Mouse (Mus musculus): ENCODE data around the gene Gli2. TPM values are rescaled to one million over a fixed set of nuclear protein-coding genes. Genes with fewer than 3 reads are reported as not detected.

Gene Gli2
- polyA plus RNA-seq, 1 experiment from 2014 or later: 1.7 TPM

- peak overlapping the region; percentile 56 for H3K4me3 ChIP-seq
- H3K27ac ChIP-seq: no peak overlapping the region
- peaks cover 57% of the 10 kb centered on the region for H3K4me1 ChIP-seq (replicated peaks)
- peak overlapping the region; percentile 81 for H3K4me2 ChIP-seq
- H3K27me3 ChIP-seq: peaks cover 41% of the 10 kb centered on the region
- WGBS: 2% methylated on average over 11 of the region's 11 CpGs
- no peaks in the 10 kb centered on the region for H3K9me3 ChIP-seq
- ATAC-seq (ENCODE audit: low FRiP score): no peak
- H3K9ac ChIP-seq: 0 out of 2 replicates have a peak overlapping the region, but pooled peaks have one; percentile 49
- no peaks in the 10 kb centered on the region for H3K36me3 ChIP-seq
Observed at GRCm38 (mm10) chr1:119048988-119049387, 4.4 kb downstream of the Gli2 start.

- peak; percentile 13; the same call in 1 of the 2 replicates for ATAC-seq (ENCODE audit: low FRiP score)
- peaks cover 38% of the 10 kb centered on the region for H3K27me3 ChIP-seq
- 4% methylated on average over 6 of the region's 6 CpGs for WGBS
- H3K4me2 ChIP-seq: peak overlapping the region; percentile 81
- peak overlapping the region; percentile 76 for H3K27ac ChIP-seq
- peak overlapping the region; percentile 49; the same call in 1 of the 2 replicates for H3K9ac ChIP-seq
- peaks cover 52% of the 10 kb centered on the region for H3K4me1 ChIP-seq (replicated peaks)
- H3K9me3 ChIP-seq: no peaks in the 10 kb centered on the region
- peak overlapping the region; percentile 56 for H3K4me3 ChIP-seq
- H3K36me3 ChIP-seq: no peaks in the 10 kb centered on the region
Observed at GRCm38 (mm10) chr1:119048547-119048946, 4.9 kb downstream of the Gli2 start.

GRCm38 (mm10) chr1:119047462-119048371, 5.7 kb downstream of the Gli2 start:
- Histone ChIP-seq H3K9ac (peak overlapping the region; percentile 73), H3K27me3 (peaks cover 29% of the 10 kb centered on the region), H3K27ac (peak overlapping the region; percentile 76), H3K9me3 (no peaks in the 10 kb centered on the region), H3K36me3 (no peaks in the 10 kb centered on the region), H3K4me1 (replicated peaks) (peaks cover 44% of the 10 kb centered on the region), H3K4me3 (peak overlapping the region; percentile 56), H3K4me2 (peak overlapping the region; percentile 81)
- peak; percentile 43 for ATAC-seq (ENCODE audit: low FRiP score)
- WGBS: under 1% methylated on average over 53 of the region's 61 CpGs

- 81% methylated on average over 1 of the region's 1 CpGs for WGBS
- no peak for ATAC-seq (ENCODE audit: low FRiP score)
- Histone ChIP-seq H3K4me1 (replicated peaks) (peaks cover 25% of the 10 kb centered on the region), H3K4me2 (no peak overlapping the region), H3K9me3 (no peaks in the 10 kb centered on the region), H3K9ac (no peak overlapping the region), H3K36me3 (no peaks in the 10 kb centered on the region), H3K4me3 (no peak overlapping the region), H3K27me3 (no peaks in the 10 kb centered on the region), H3K27ac (no peak overlapping the region)
Observed at GRCm38 (mm10) chr1:119038436-119038835, 15.0 kb downstream of the Gli2 start.

- no peaks in the 10 kb centered on the region for H3K9me3 ChIP-seq
- no peak for ATAC-seq (ENCODE audit: low FRiP score)
- WGBS: 50% methylated on average over 8 of the region's 8 CpGs
Observed at GRCm38 (mm10) chr1:119035931-119036330, 17.5 kb downstream of the Gli2 start.

GRCm38 (mm10) chr1:119035301-119035700, 18.1 kb downstream of the Gli2 start:
- no peak overlapping the region for H3K4me3 ChIP-seq
- H3K4me2 ChIP-seq: no peak overlapping the region
- 63% methylated on average over 9 of the region's 9 CpGs for WGBS
- no peak overlapping the region for H3K27ac ChIP-seq
- no peaks in the 10 kb centered on the region for H3K27me3 ChIP-seq
- H3K4me1 ChIP-seq (replicated peaks): peaks cover 33% of the 10 kb centered on the region
- no peaks in the 10 kb centered on the region for H3K36me3 ChIP-seq
- no peak for ATAC-seq (ENCODE audit: low FRiP score)
- H3K9ac ChIP-seq: no peak overlapping the region
- no peaks in the 10 kb centered on the region for H3K9me3 ChIP-seq

More at GRCm38 (mm10) chr1:119035931-119036330, 17.5 kb downstream of the Gli2 start:
- Histone ChIP-seq H3K4me3 (no peak overlapping the region), H3K4me2 (no peak overlapping the region), H3K4me1 (replicated peaks) (peaks cover 33% of the 10 kb centered on the region), H3K27me3 (no peaks in the 10 kb centered on the region), H3K9ac (no peak overlapping the region), H3K27ac (no peak overlapping the region), H3K36me3 (no peaks in the 10 kb centered on the region)

GRCm38 (mm10) chr1:119034163-119034705, 19.2 kb downstream of the Gli2 start:
- 21% methylated on average over 13 of the region's 13 CpGs for WGBS
- ATAC-seq (ENCODE audit: low FRiP score): no peak
- peak overlapping the region; percentile 36 for H3K9ac ChIP-seq
- peaks cover 33% of the 10 kb centered on the region for H3K4me1 ChIP-seq (replicated peaks)
- H3K4me2 ChIP-seq: 0 out of 2 replicates have a peak overlapping the region, but pooled peaks have one; percentile 13
- H3K4me3 ChIP-seq: no peak overlapping the region
- no peaks in the 10 kb centered on the region for H3K27me3 ChIP-seq
- no peaks in the 10 kb centered on the region for H3K9me3 ChIP-seq
- H3K27ac ChIP-seq: peak overlapping the region; percentile 86
- no peaks in the 10 kb centered on the region for H3K36me3 ChIP-seq

GRCm38 (mm10) chr1:119033450-119034162, 19.8 kb downstream of the Gli2 start:
- ATAC-seq (ENCODE audit: low FRiP score): peak; percentile 89
- H3K4me2 ChIP-seq: peak overlapping the region; percentile 21; the same call in 1 of the 2 replicates
- WGBS: 42% methylated on average over 3 of the region's 3 CpGs
- H3K27me3 ChIP-seq: no peaks in the 10 kb centered on the region
- H3K9ac ChIP-seq: peak overlapping the region; percentile 36
- H3K36me3 ChIP-seq: no peaks in the 10 kb centered on the region
- H3K27ac ChIP-seq: peak overlapping the region; percentile 86
- no peak overlapping the region for H3K4me3 ChIP-seq
- H3K9me3 ChIP-seq: no peaks in the 10 kb centered on the region
- peaks cover 33% of the 10 kb centered on the region for H3K4me1 ChIP-seq (replicated peaks)

- Histone ChIP-seq H3K9me3 (no peaks in the 10 kb centered on the region), H3K4me1 (replicated peaks) (peaks cover 37% of the 10 kb centered on the region), H3K27ac (no peak overlapping the region), H3K27me3 (no peaks in the 10 kb centered on the region), H3K9ac (no peak overlapping the region), H3K4me3 (no peak overlapping the region), H3K36me3 (no peaks in the 10 kb centered on the region), H3K4me2 (no peak overlapping the region)
- WGBS: 88% methylated on average over 6 of the region's 6 CpGs
- no peak for ATAC-seq (ENCODE audit: low FRiP score)
Observed at GRCm38 (mm10) chr1:119031185-119031584, 22.2 kb downstream of the Gli2 start.

GRCm38 (mm10) chr1:119025647-119026358, 27.6 kb downstream of the Gli2 start:
- peak overlapping the region; percentile 18; the same call in 1 of the 2 replicates for H3K27ac ChIP-seq
- H3K4me3 ChIP-seq: no peak overlapping the region
- H3K9me3 ChIP-seq: no peaks in the 10 kb centered on the region
- H3K4me2 ChIP-seq: no peak overlapping the region
- no peak overlapping the region for H3K9ac ChIP-seq
- no peaks in the 10 kb centered on the region for H3K27me3 ChIP-seq
- peaks cover 11% of the 10 kb centered on the region for H3K4me1 ChIP-seq (replicated peaks)
- peak; percentile 53; the same call in 1 of the 2 replicates for ATAC-seq (ENCODE audit: low FRiP score)
- 49% methylated on average over 8 of the region's 8 CpGs for WGBS
- H3K36me3 ChIP-seq: no peaks in the 10 kb centered on the region

- Histone ChIP-seq H3K36me3 (no peaks in the 10 kb centered on the region), H3K27me3 (no peaks in the 10 kb centered on the region), H3K4me1 (replicated peaks) (peaks cover 11% of the 10 kb centered on the region), H3K9me3 (no peaks in the 10 kb centered on the region), H3K4me3 (no peak overlapping the region), H3K4me2 (no peak overlapping the region), H3K27ac (no peak overlapping the region), H3K9ac (no peak overlapping the region)
- no peak for ATAC-seq (ENCODE audit: low FRiP score)
- 88% methylated on average over 1 of the region's 1 CpGs for WGBS
Observed at GRCm38 (mm10) chr1:119022311-119022710, 31.1 kb downstream of the Gli2 start.

All from hindbrain, embryonic 13.5 days (tissue).